Mouse (Mus musculus): ENCODE data around the gene Hapln2.

- no peak for TF ChIP-seq POLR2A (IDR thresholded peaks at IDR 0.05; ENCODE audit: control insufficient read depth, extremely low read depth, insufficient read depth, low read length, poor library complexity)
- no peak for TF ChIP-seq CTCF (IDR thresholded peaks at IDR 0.05; ENCODE audit: borderline replicate concordance, control insufficient read depth, extremely low read depth, insufficient read depth, low read length, poor library complexity)
These were observed 46.7 kb downstream of the Hapln2 start for GRCm38 (mm10) chr3:87980728-87981127.

Data from thymus, adult 2 months (tissue).